Comparison of ENCODE assay signal across 22 mouse cellular contexts in the genomic region with DNA sequence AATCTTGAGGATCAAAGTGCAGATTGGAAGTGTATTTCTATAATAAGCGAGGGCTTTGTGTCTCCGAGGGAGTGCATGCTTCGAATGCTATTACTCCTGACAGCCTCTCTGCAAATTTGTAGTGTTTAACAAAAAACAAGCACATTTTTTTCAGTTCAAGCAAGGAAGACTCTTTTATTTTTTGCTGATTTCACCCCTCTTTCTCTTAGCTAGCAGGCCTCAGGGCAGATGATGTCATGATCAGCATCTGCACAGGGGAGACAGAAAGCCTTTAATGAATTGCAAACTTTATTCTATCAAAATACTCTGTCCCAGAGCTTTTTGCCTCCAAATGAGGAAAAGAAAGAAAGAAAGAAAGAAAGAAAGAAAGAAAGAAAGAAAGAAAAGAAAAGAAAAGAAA.
"Had no signal": no experiment of that assay in that cellular context is flagged by ENCODE, and none has a peak within 500 bp of the region (broad histone marks: within the 10 kb centered on the region; RNA-seq: fewer than 3 reads in every experiment).

No protein-coding gene starts in this region.

- H3K4me3 ChIP-seq: layer of hippocampus, adult 2 months; limb, embryonic 12.5 days; limb, embryonic 15.5 days; lung, embryonic 15.5 days; megakaryocyte, embryonic 14.5 days; midbrain, embryonic 10.5 days; midbrain, embryonic 13.5 days; myocyte; neural tube, embryonic 13.5 days had no signal

- H3K27me3 ChIP-seq: limb, embryonic 12.5 days; limb, embryonic 15.5 days; lung, embryonic 15.5 days; megakaryocyte, embryonic 14.5 days; midbrain, embryonic 13.5 days; neural tube, embryonic 13.5 days had no signal

- H3K9me3 ChIP-seq: limb, embryonic 12.5 days; limb, embryonic 15.5 days; lung, embryonic 15.5 days; megakaryocyte, embryonic 14.5 days; midbrain, embryonic 10.5 days; midbrain, embryonic 13.5 days; neural tube, embryonic 13.5 days had no signal

- H3K4me1 ChIP-seq: limb, embryonic 12.5 days; limb, embryonic 15.5 days; lung, embryonic 15.5 days; megakaryocyte, embryonic 14.5 days; midbrain, embryonic 13.5 days had no signal

- H3K9ac ChIP-seq: limb, embryonic 12.5 days; limb, embryonic 15.5 days; liver, embryonic 14.5 days; liver, postnatal 0 days; lung, embryonic 15.5 days; midbrain, embryonic 13.5 days; neural tube, embryonic 13.5 days had no signal

- DNase-seq: kidney, postnatal 25 days; layer of hippocampus, adult 9-11 months; liver, postnatal 0 days; lung, postnatal 10 days; lung, postnatal 36 days; thymus, adult 2 months; thymus, postnatal 14 days; thymus, postnatal 4 days had no signal

- H3K36me3 ChIP-seq: limb, embryonic 12.5 days; limb, embryonic 15.5 days; lung, embryonic 15.5 days; midbrain, embryonic 10.5 days; midbrain, embryonic 13.5 days; neural tube, embryonic 13.5 days had no signal

- H3K4me2 ChIP-seq: limb, embryonic 12.5 days; limb, embryonic 15.5 days; liver, embryonic 11.5 days; lung, embryonic 15.5 days; midbrain, embryonic 13.5 days; neural tube, embryonic 13.5 days had no signal

- H3K27ac ChIP-seq: kidney, postnatal 0 days; layer of hippocampus, adult 2 months; limb, embryonic 12.5 days; limb, embryonic 15.5 days; liver, embryonic 14.5 days; lung, embryonic 15.5 days; midbrain, embryonic 10.5 days; midbrain, embryonic 13.5 days; neural tube, embryonic 13.5 days; stomach, postnatal 0 days had no signal

- ATAC-seq: liver, postnatal 0 days; midbrain, embryonic 13.5 days; midbrain, embryonic 16.5 days had no signal
